Mouse (Mus musculus) intestine, postnatal 0 days (tissue): ENCODE measurements around the gene Mesd. TPM values are rescaled to one million over a fixed set of nuclear protein-coding genes. Genes with fewer than 3 reads are reported as not detected.

Experiments
- ATAC-seq: fragments of 200-750 bp; cut with Nextera tagmentation; 2 replicates; pipeline ENCODE4 v1.8.0; 2017; ENCODE audit warnings: mild to moderate bottlenecking, moderate TSS enrichment, moderate library complexity
- H3K27ac ChIP-seq: fragments of 300-500 bp; sonication (generic); 2 replicates; pipeline ENCODE4 v1.5.1; 2014; ENCODE audit warnings: mild to moderate bottlenecking, low read depth, low read length, moderate library complexity
- H3K27me3 ChIP-seq: fragments of 300-500 bp; sonication (generic); replicated peaks from 2 replicates; pipeline ENCODE4 v1.6.1; 2014; ENCODE audit warnings: low read length, mixed read lengths; ENCODE audit not compliant: control insufficient read depth, insufficient read depth
- H3K36me3 ChIP-seq: fragments of 300-500 bp; sonication (generic); 2 replicates; pipeline ENCODE4 v1.6.1; 2014; ENCODE audit warnings: mild to moderate bottlenecking, moderate library complexity; ENCODE audit not compliant: control insufficient read depth, insufficient read depth
- H3K4me1 ChIP-seq: fragments of 300-500 bp; sonication (generic); replicated peaks from 2 replicates; pipeline ENCODE4 v1.6.1; 2014; ENCODE audit warnings: antibody characterized with exemption, low read length, mixed read lengths; ENCODE audit not compliant: control insufficient read depth, insufficient read depth
- H3K4me2 ChIP-seq: fragments of 300-500 bp; sonication (generic); replicated peaks from 2 replicates; pipeline ENCODE4 v1.6.1; 2014; ENCODE audit warnings: low read depth, mild to moderate bottlenecking, moderate library complexity
- H3K4me3 ChIP-seq: fragments of 300-500 bp; sonication (generic); 2 replicates; pipeline ENCODE4 v1.5.1; 2014; ENCODE audit warnings: low read depth, low read length
- H3K9ac ChIP-seq: fragments of 300-500 bp; sonication (generic); 2 replicates; pipeline ENCODE4 v1.6.1; 2014; ENCODE audit warnings: mild to moderate bottlenecking, low read depth, low read length
- H3K9me3 ChIP-seq: fragments of 300-500 bp; sonication (generic); 2 replicates; pipeline ENCODE4 v1.6.1; 2016; ENCODE audit warnings: mixed run types; ENCODE audit not compliant: control insufficient read depth
- CTCF ChIP-seq: sonication (generic); IDR thresholded peaks from 2 replicates; pipeline ENCODE4 v1.5.1; 2016; ENCODE audit warnings: low read depth, mild to moderate bottlenecking, control low read depth, antibody characterized with exemption, moderate library complexity
- WGBS: fragments of 180-500 bp; shearing (Covaris S2); extraction: QIAGEN DNeasy Blood & Tissue Kit; methylation state at CpG from one replicate; pipeline ENCODE4 v1.1.7; 2014; 5-methylcytosine and 5-hydroxymethylcytosine counted together
- polyA plus RNA-seq: library from polyadenylated mRNA; unstranded; fragments of >200 nt; fragmentation: Nextera tagmentation; extraction: Ambion mirVana; gene quantifications from 2 replicates; pipeline ENCODE4 v1.2.1, GENCODE M21; 2015

Gene Mesd
- polyA plus RNA-seq, 1 experiment from 2014 or later = 55.0 TPM

DNA sequence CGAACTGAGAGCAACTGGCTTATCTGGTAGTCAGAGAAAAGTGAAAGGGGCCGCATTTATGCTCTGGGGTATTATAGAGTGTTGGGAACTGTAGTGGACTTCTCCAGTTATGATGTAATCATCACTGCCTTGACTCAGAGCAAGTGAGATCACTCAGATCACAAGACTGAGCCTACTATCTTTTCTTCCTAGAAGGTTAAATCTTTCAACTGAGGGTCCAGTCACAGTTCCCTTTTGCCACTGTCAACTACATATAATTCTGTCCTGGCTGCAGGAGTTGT lies 27.1 kb upstream of the Mesd start:
- H3K27me3 ChIP-seq = no peaks in the 10 kb centered on the region
- H3K9ac ChIP-seq = no peak overlapping the region
- H3K4me3 ChIP-seq = no peak overlapping the region
- no peak overlapping the region for H3K4me2 ChIP-seq
- no peaks in the 10 kb centered on the region for H3K36me3 ChIP-seq
- no peaks in the 10 kb centered on the region for H3K9me3 ChIP-seq
- H3K4me1 ChIP-seq = peaks cover 12% of the 10 kb centered on the region; the same call in 1 of the 2 replicates
- peak; percentile 61 for ATAC-seq
- no peak for TF ChIP-seq CTCF
- no peak overlapping the region for H3K27ac ChIP-seq
- WGBS = 35% methylated on average over 2 of the region's 2 CpGs

DNA sequence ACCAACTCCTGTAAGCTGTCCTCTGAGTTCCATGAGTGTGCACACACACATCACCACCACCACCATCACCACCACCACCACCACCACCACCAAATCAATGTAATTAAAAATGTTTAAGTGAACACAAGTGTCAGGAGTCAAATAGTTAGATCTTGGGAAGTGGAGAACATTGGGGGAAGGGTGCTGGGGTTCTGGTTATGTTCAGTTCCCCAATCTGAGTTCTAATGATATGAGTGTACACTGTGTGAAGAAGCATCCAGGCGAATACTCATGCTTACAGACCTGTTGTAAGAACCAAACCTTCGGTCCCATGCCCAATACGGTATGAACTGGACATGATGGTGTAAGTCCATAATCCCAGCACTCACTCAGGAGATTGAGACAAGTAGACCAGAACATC lies 26.3 kb upstream of the Mesd start:
- Histone ChIP-seq H3K27ac (no peak overlapping the region), H3K9ac (no peak overlapping the region), H3K9me3 (no peaks in the 10 kb centered on the region), H3K4me1 (peaks cover 12% of the 10 kb centered on the region; the same call in 1 of the 2 replicates), H3K27me3 (no peaks in the 10 kb centered on the region), H3K36me3 (no peaks in the 10 kb centered on the region), H3K4me3 (no peak overlapping the region), H3K4me2 (no peak overlapping the region)
- WGBS = 98% methylated on average over 3 of the region's 3 CpGs
- no peak for TF ChIP-seq CTCF
- ATAC-seq = no peak

- peak; percentile 67; the same call in 1 of the 2 replicates for ATAC-seq
Measured at GRCm38 (mm10) chr7:83859378-83860083, 24.7 kb upstream of the Mesd start.

DNA sequence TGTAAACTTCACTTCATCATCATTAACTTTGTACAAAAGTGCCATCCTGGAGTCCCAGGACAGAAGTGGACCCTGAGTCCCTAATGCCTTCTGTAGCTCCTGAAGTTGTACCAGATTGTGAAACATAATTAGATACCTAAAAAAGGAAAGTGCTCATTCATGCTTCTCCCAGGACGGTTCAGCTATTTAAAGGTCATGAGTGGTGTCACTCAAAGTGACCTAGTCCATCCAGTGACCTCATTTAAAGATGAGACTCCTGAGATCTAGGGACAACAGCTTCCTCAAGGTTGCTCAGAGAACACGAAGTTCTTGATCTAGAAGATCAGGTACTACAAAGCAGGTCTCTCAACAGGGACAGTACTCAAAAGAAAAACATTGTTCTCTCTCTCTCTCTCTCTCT lies 20.7 kb upstream of the Mesd start:
- Histone ChIP-seq H3K27me3 (no peaks in the 10 kb centered on the region), H3K36me3 (no peaks in the 10 kb centered on the region), H3K4me2 (no peak overlapping the region), H3K4me1 (peaks cover 5% of the 10 kb centered on the region; the same call in 1 of the 2 replicates), H3K9ac (no peak overlapping the region), H3K27ac (no peak overlapping the region), H3K4me3 (no peak overlapping the region), H3K9me3 (no peaks in the 10 kb centered on the region)
- no peak for TF ChIP-seq CTCF
- no peak for ATAC-seq
- 53% methylated on average over 2 of the region's 2 CpGs for WGBS

More at GRCm38 (mm10) chr7:83859378-83860083, 24.7 kb upstream of the Mesd start:
- Histone ChIP-seq H3K9me3 (no peaks in the 10 kb centered on the region), H3K36me3 (no peaks in the 10 kb centered on the region), H3K4me3 (no peak overlapping the region), H3K27ac (no peak overlapping the region), H3K4me2 (no peak overlapping the region; the same call in 1 of the 2 replicates), H3K27me3 (no peaks in the 10 kb centered on the region), H3K9ac (no peak overlapping the region), H3K4me1 (peaks cover 12% of the 10 kb centered on the region; the same call in 1 of the 2 replicates)
- no peak for TF ChIP-seq CTCF
- WGBS = 29% methylated on average over 4 of the region's 4 CpGs

- no peak for TF ChIP-seq CTCF
- Histone ChIP-seq H3K36me3 (no peaks in the 10 kb centered on the region), H3K4me3 (no peak overlapping the region), H3K9me3 (no peaks in the 10 kb centered on the region), H3K27me3 (no peaks in the 10 kb centered on the region), H3K4me1 (no peaks in the 10 kb centered on the region), H3K4me2 (no peak overlapping the region), H3K9ac (no peak overlapping the region), H3K27ac (no peak overlapping the region)
- WGBS = 87% methylated on average over 3 of the region's 3 CpGs
- ATAC-seq = no peak
Measured at GRCm38 (mm10) chr7:83868200-83868599, 16.1 kb upstream of the Mesd start.

- Histone ChIP-seq H3K4me2 (no peak overlapping the region), H3K36me3 (no peaks in the 10 kb centered on the region), H3K27ac (no peak overlapping the region), H3K4me3 (no peak overlapping the region), H3K9ac (no peak overlapping the region), H3K9me3 (no peaks in the 10 kb centered on the region), H3K27me3 (no peaks in the 10 kb centered on the region), H3K4me1 (no peaks in the 10 kb centered on the region)
- no peak for ATAC-seq
- WGBS = 60% methylated on average over 5 of the region's 5 CpGs
- no peak for TF ChIP-seq CTCF
Measured at GRCm38 (mm10) chr7:83869839-83870543, 14.3 kb upstream of the Mesd start.
